Mouse (Mus musculus) myocyte (in vitro differentiated cells): Measurements from ENCODE around the gene Bicd2. TPM values are rescaled to one million over a fixed set of nuclear protein-coding genes. Genes with fewer than 3 reads are reported as not detected.

Experiments
- H3K27me3 ChIP-seq: one replicate; pipeline ENCODE4 v1.6.1; 2011; ENCODE audit not compliant: control insufficient read depth, insufficient read depth, insufficient read length
- H3K36me3 ChIP-seq: one replicate; pipeline ENCODE4 v1.6.1; 2011; ENCODE audit not compliant: control insufficient read depth, insufficient read depth
- H3K4me2 ChIP-seq: one replicate; pipeline ENCODE4 v1.6.1; 2011; ENCODE audit warnings: low read depth, control low read depth
- H3K4me3 ChIP-seq: one replicate; pipeline ENCODE4 v1.5.1; 2011; ENCODE audit warnings: mild to moderate bottlenecking, control low read depth, moderate library complexity
- H3K79me2 ChIP-seq: one replicate; pipeline ENCODE4 v1.6.1; 2011; ENCODE audit not compliant: control insufficient read depth, insufficient read depth
- H3ac ChIP-seq: one replicate; pipeline ENCODE4 v1.6.1; 2011; ENCODE audit not compliant: control insufficient read depth, insufficient read length
- CEBPB ChIP-seq: IDR thresholded peaks from 2 replicates; pipeline ENCODE4 v1.6.1; 2011; ENCODE audit warnings: mild to moderate bottlenecking, moderate library complexity; ENCODE audit not compliant: poor library complexity, insufficient read depth, severe bottlenecking
- E2F4 ChIP-seq: IDR thresholded peaks from one replicate; pipeline ENCODE4 v1.6.1; 2011; ENCODE audit warnings: mild to moderate bottlenecking, control low read depth, moderate library complexity; ENCODE audit not compliant: insufficient read depth
- MAX ChIP-seq: IDR thresholded peaks from one replicate; pipeline ENCODE4 v1.6.1; 2011; ENCODE audit warnings: low read depth, mild to moderate bottlenecking, control low read depth
- MYOD1 ChIP-seq, 3 experiments: IDR thresholded peaks; one replicate each; pipeline ENCODE4 v1.6.1; 2011; ENCODE audit warnings: control low read depth in 2 of 3, low read depth in 2 of 3, mild to moderate bottlenecking in 2 of 3, moderate library complexity in 1 of 3; ENCODE audit not compliant: insufficient read length in 2 of 3, control insufficient read depth in 1 of 3
- MYOG ChIP-seq, 3 experiments: IDR thresholded peaks; one replicate each; pipeline ENCODE4 v1.6.1; 2011; ENCODE audit warnings: control low read depth in 2 of 3, low read depth in 2 of 3, mild to moderate bottlenecking in 2 of 3; ENCODE audit not compliant: insufficient read length in 2 of 3, control insufficient read depth in 1 of 3, insufficient read depth in 1 of 3
- POLR2A ChIP-seq: IDR thresholded peaks from one replicate; pipeline ENCODE4 v1.6.1; 2011; ENCODE audit warnings: low read depth, mild to moderate bottlenecking, control low read depth, moderate library complexity; ENCODE audit not compliant: insufficient read length
- POLR2AphosphoS2 ChIP-seq: IDR thresholded peaks from one replicate; pipeline ENCODE4 v1.6.1; 2011; ENCODE audit warnings: low read depth, control low read depth; ENCODE audit not compliant: insufficient read length
- REST ChIP-seq: IDR thresholded peaks from one replicate; pipeline ENCODE4 v1.6.1; 2011; ENCODE audit warnings: mild to moderate bottlenecking, control low read depth, moderate library complexity; ENCODE audit not compliant: insufficient read depth, insufficient read length
- SRF ChIP-seq: IDR thresholded peaks from one replicate; pipeline ENCODE4 v1.6.1; 2011; ENCODE audit warnings: low read depth; ENCODE audit not compliant: control insufficient read depth, insufficient read length
- TCF12 ChIP-seq: IDR thresholded peaks from one replicate; pipeline ENCODE4 v1.6.1; 2011; ENCODE audit warnings: mild to moderate bottlenecking, control low read depth; ENCODE audit not compliant: poor library complexity, insufficient read depth, severe bottlenecking
- TCF3 ChIP-seq: IDR thresholded peaks from one replicate; pipeline ENCODE4 v1.6.1; 2011; ENCODE audit warnings: low read depth, control low read depth; ENCODE audit not compliant: insufficient read length
- USF1 ChIP-seq: IDR thresholded peaks from one replicate; pipeline ENCODE4 v1.6.1; 2011; ENCODE audit warnings: low read depth, mild to moderate bottlenecking, control low read depth, moderate library complexity
- polyA plus RNA-seq: library from polyadenylated mRNA; unstranded; fragments of >200 nt; fragmentation: generic; extraction: Trizol; gene quantifications from one replicate; pipeline ENCODE4 v1.2.1, GENCODE M21; 2012; ENCODE audit warnings: missing spikeins

Bicd2 gene
- polyA plus RNA-seq, 1 experiment = 94.9 TPM

- Histone ChIP-seq H3K36me3 (peaks cover 55% of the 10 kb centered on the region), H3K4me3 (no peak overlapping the region), H3K79me2 (peaks cover 4% of the 10 kb centered on the region), H3ac (no peak overlapping the region), H3K27me3 (no peaks in the 10 kb centered on the region), H3K4me2 (no peak overlapping the region)
- no peak for TF ChIP-seq CEBPB
- TF ChIP-seq MAX = no peak
- no peak for TF ChIP-seq POLR2AphosphoS2
- TF ChIP-seq POLR2A = no peak
- TF ChIP-seq E2F4 = no peak
- TF ChIP-seq REST = no peak
- TF ChIP-seq MYOG (IDR thresholded peaks at IDR 0.05; ENCODE audit: control insufficient read depth in 1 of 3, insufficient read depth in 1 of 3, insufficient read length in 2 of 3, low read depth in 2 of 3) = no peak
- TF ChIP-seq SRF = no peak
- no peak for TF ChIP-seq USF1
Measured at GRCm38 (mm10) chr13:49384751-49385463, 43.5 kb downstream of the Bicd2 start.

- H3K27me3 ChIP-seq = no peaks in the 10 kb centered on the region
- no peak overlapping the region for H3ac ChIP-seq
- H3K36me3 ChIP-seq = peaks cover 22% of the 10 kb centered on the region
- H3K79me2 ChIP-seq = no peaks in the 10 kb centered on the region
- H3K4me2 ChIP-seq = no peak overlapping the region
- H3K4me3 ChIP-seq = no peak overlapping the region
- TF ChIP-seq SRF (no peak), POLR2AphosphoS2 (no peak), MAX (no peak), MYOG (IDR thresholded peaks at IDR 0.05; ENCODE audit: control insufficient read depth in 1 of 3, insufficient read depth in 1 of 3, insufficient read length in 2 of 3, low read depth in 2 of 3) (no peak), TCF12 (no peak), TCF3 (no peak), CEBPB (no peak), E2F4 (no peak), MYOD1 (IDR thresholded peaks at IDR 0.05; ENCODE audit: control insufficient read depth in 1 of 3, insufficient read length in 2 of 3, low read depth in 2 of 3) (no peak), USF1 (no peak), POLR2A (no peak)
Measured at GRCm38 (mm10) chr13:49391374-49391773, 50.0 kb downstream of the Bicd2 start.

- Histone ChIP-seq H3K27me3 (no peaks in the 10 kb centered on the region), H3K36me3 (peaks cover 7% of the 10 kb centered on the region), H3ac (no peak overlapping the region), H3K4me2 (no peak overlapping the region), H3K4me3 (no peak overlapping the region), H3K79me2 (no peaks in the 10 kb centered on the region)
- TF ChIP-seq MYOD1 (IDR thresholded peaks at IDR 0.05; ENCODE audit: control insufficient read depth in 1 of 3, insufficient read length in 2 of 3, low read depth in 2 of 3) = no peak
- TF ChIP-seq MAX = no peak
- no peak for TF ChIP-seq E2F4
- no peak for TF ChIP-seq TCF12
- TF ChIP-seq USF1 = no peak
- TF ChIP-seq MYOG (IDR thresholded peaks at IDR 0.05; ENCODE audit: control insufficient read depth in 1 of 3, insufficient read depth in 1 of 3, insufficient read length in 2 of 3, low read depth in 2 of 3) = no peak
- no peak for TF ChIP-seq TCF3
Measured at GRCm38 (mm10) chr13:49393579-49393978, 52.2 kb downstream of the Bicd2 start.

- H3K27me3 ChIP-seq = no peaks in the 10 kb centered on the region
- H3ac ChIP-seq = no peak overlapping the region
- no peak overlapping the region for H3K4me2 ChIP-seq
- H3K36me3 ChIP-seq = peaks cover under 1% of the 10 kb centered on the region
- no peak overlapping the region for H3K4me3 ChIP-seq
- no peaks in the 10 kb centered on the region for H3K79me2 ChIP-seq
- TF ChIP-seq MYOD1 (IDR thresholded peaks at IDR 0.05; ENCODE audit: control insufficient read depth in 1 of 3, insufficient read length in 2 of 3, low read depth in 2 of 3) = no peak
- no peak for TF ChIP-seq CEBPB
- TF ChIP-seq E2F4 = no peak
- no peak for TF ChIP-seq POLR2AphosphoS2
- no peak for TF ChIP-seq USF1
- no peak for TF ChIP-seq POLR2A
- no peak for TF ChIP-seq MYOG (IDR thresholded peaks at IDR 0.05; ENCODE audit: control insufficient read depth in 1 of 3, insufficient read depth in 1 of 3, insufficient read length in 2 of 3, low read depth in 2 of 3)
- no peak for TF ChIP-seq TCF12
- TF ChIP-seq MAX = no peak
- no peak for TF ChIP-seq TCF3
- no peak for TF ChIP-seq REST
- no peak for TF ChIP-seq SRF
Measured at GRCm38 (mm10) chr13:49394886-49395447, 53.6 kb downstream of the Bicd2 start.

GRCm38 (mm10) chr13:49396798-49397197 lies 55.4 kb downstream of the Bicd2 start:
- no peak overlapping the region for H3K4me3 ChIP-seq
- no peak overlapping the region for H3K4me2 ChIP-seq
- TF ChIP-seq CEBPB (no peak), TCF12 (no peak)
- H3K27me3 ChIP-seq = no peaks in the 10 kb centered on the region
- H3ac ChIP-seq = no peak overlapping the region
- H3K79me2 ChIP-seq = no peaks in the 10 kb centered on the region
- H3K36me3 ChIP-seq = no peaks in the 10 kb centered on the region
